Mouse (Mus musculus): ENCODE measurements at regions not wholly inside any gene's neighbourhood (a gene's known extent, or its start where the extent isn't known, plus 50 kb on each side); places are given as distances from the start of the nearest gene placed in this dataset.

DNA sequence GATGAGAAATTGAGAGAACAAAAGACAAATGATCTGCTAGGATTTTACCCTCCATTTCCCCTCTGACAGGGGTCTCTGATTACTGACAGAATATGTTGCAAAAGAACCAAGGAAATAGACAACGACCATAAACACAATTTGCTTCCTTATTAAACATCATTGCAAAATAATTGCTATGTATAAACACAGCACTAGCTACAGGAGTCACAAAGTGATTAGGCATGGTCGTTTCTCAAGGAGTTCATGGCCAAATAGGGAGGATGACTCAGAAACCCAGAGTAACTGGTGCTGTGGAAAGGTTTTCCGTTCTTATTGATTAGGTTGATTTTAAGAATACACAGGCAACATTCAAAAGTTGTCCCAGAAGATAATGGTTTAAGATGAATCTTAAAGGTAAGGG lies 180.4 kb downstream of the Gm12728 start:
- no peak for DNase-seq (ENCODE audit: low spot score)

DNA sequence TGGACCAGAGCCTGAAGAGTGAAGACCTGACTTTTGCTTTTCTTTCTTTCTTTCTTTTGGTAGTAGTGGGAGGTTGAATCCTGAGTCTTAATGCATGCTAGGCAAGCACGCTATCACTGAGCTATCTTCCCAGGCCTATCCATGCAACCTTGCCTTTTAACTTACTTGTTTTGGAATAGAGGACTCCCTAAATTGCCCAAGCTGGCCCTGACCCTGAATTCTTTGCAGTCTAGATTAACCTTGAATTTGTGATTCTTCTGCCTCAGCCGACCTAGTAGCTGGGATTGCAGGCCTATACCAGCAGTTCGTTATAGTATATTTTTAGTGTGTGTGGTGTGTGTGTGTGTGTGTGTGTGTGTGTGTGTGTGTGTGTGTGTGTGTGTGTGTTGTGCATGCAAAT lies 183.1 kb downstream of the Gm12728 start:
- no peak for DNase-seq (ENCODE audit: low spot score)

DNA sequence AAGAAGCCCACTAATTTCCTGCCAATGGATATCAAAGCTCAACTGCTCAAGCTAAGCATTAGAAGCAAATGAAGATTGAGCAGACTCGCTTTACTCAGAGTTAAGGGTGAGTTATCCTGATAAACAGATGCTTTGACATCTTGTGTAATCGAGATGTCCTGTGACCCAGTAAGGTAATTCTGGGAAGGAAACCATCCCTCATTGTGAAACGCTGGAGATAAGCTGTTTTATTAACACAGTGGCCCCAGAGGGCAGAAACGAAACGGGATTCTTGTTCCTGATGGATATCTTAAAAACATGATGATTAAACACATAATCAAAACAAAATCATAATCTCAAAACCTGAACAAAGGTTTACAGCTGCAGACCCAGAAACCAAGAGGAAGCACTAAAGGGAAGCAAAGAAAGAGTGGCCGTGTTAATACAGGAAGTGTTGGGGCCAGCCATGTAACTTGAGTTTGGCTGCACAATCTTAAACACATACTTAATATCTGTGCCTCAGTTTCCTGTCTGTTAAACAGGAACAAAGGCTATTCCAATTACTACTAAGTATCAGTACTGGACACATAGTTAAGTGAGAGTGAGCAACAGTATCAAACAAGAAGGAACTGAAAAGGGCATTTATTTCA lies 184.2 kb downstream of the Gm12728 start:
- DNase-seq (ENCODE audit: low spot score) = no peak

DNA sequence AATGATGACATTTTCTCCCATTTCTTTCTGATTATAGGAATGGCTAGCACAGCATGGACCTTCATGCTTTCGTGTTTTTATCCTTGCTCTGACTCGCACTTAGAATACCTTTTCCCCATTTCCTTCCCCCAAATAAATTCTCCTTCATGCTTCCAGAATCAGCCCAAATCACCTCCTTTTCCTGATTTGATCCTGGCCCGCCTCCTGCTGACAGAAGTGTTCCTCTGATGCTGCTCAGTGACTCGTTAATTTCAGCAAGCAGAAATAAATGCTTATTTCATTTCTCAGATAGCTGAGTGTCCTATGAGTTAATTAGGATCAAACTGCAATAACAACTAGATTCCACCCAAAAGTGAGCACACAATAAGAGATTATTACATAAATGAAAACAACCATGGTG lies 185.3 kb downstream of the Gm12728 start:
- DNase-seq (ENCODE audit: low spot score) = no peak

DNA sequence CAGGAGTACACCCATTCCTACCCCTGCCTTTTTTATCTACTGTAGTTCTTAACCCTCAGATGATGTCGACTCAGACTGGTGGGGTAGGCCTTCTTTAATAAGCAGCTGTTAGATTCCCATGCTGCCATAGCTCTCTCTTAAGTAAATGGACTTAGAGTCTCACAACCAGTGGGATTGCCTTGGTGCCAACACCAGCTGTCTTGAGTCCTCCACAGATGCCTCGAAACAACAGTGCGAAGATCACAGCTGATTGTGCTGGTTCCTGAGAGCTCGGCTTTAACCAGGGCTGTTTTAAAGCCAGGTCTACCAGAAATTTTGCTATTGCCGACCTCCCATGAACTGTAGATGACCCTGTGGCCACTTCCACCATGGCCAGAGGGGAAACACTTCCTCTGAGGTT lies 189.4 kb downstream of the Gm12728 start:
- DNase-seq (ENCODE audit: low spot score) = no peak

DNA sequence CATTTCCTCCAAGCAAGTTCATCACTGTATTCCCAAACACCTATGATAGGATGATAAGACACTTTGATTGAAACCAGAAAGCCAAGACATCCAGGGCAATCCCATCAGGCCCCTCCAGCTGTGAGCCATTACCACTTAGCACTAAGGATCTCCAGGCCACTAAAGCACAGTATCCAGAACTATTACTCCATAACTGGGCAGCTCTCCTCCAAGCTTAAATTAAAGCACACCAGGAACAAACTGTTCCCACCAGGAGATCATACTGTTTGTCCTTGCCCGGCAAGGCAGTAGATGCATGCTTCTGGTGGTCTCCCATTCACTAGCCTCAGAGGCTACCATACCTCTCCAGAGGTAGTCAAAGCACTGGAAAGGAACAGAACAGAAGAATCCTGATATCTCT lies 193.3 kb downstream of the Gm12728 start:
- DNase-seq (ENCODE audit: low spot score) = no peak

DNA sequence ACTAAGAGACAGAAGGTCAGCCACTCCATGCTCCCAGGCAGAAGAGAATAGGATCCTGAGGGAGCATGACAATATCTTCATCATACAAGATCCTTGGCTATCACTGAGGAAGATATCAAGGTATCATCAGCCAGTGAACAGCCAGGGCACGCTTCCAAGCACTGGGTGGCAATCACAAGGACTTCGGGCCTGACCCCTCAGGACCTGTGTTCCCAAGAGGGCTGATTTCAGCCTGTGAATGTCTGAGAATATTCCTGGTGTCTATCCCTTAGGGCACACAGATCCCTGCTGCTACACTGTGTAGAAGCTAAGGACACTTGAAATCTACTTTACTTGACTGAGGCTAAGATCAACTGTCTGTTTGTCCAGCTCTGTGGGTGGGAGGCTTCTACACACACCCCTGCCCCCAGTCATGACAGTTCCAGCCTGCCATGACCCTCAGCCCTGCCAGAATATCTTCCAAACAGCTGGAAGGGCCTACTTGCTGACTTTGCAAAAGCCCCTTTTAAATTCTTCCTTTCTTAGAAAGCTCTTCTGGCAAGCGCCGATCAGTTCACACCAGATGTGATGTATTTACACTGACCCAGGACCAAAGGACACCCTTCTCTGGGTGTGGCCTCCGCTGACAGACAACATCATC lies 198.4 kb downstream of the Gm12728 start:
- DNase-seq (ENCODE audit: low spot score) = no peak

DNA sequence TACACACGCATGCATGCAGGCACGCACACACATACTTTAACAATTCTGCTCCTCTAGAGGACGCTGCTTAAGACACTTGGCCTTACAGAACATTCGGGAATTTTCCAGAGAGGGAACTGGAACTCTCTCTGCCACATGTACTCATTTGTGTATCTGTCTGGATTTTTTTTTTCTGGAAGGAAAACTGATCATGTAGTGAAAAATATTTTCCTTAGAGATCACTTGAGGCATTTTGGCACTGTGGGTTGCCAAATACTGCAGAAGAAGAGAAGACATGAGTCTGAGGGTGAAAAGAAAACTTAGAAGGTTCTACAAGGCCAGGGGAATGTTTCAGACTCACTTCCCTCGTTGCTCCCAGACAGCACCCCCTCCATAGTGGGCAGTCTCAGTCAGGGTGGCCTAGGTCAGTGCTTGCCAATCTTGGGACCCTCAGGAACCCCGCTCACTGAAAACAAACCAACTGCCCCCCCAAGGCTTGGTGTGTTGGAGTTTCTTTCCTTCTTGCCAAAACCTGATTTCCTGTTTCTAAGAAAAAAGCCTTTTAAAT lies 203.0 kb downstream of the Gm12728 start:
- no peak for DNase-seq (ENCODE audit: low spot score)

DNA sequence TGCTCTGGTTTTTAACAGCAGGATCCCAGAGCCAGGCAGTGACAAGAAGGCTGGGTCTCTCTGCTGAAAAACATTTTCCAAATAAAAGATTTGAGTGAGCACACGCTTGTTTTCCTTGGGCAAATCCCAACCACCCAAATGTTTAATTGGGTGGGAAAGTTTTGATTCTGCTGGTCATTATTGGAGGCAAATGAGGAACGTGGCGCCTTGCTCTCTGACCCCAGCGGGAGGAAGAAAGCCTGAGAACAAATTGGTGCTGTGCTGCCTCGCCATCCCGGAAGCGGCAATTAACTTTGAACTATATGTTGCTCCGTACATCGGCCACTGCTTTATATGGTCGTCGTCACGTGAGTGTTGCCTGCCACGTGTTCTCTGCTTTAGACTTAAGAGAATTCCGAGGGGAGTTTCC lies 204.7 kb downstream of the Gm12728 start:
- DNase-seq (ENCODE audit: low spot score) = no peak

DNA sequence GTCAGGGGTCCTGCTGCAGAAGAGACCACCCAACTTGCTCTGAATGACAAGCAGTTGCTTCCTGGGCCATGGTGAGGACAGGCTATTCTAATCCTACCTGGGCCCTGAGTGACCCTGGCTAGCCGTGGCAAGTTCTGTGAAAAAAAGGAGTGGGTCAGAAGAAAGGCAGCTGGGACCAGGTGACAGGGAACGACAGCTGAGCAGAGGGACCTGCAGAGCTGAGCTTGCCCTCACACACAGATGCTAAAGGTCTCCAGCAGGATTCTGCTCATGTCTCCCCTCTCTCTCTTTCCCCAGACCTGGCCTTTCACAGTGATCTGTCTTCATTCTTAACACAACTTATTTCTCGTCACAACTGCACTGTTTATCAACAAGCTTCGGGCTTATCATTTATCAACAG lies 206.4 kb downstream of the Gm12728 start:
- no peak for DNase-seq (ENCODE audit: low spot score)

DNA sequence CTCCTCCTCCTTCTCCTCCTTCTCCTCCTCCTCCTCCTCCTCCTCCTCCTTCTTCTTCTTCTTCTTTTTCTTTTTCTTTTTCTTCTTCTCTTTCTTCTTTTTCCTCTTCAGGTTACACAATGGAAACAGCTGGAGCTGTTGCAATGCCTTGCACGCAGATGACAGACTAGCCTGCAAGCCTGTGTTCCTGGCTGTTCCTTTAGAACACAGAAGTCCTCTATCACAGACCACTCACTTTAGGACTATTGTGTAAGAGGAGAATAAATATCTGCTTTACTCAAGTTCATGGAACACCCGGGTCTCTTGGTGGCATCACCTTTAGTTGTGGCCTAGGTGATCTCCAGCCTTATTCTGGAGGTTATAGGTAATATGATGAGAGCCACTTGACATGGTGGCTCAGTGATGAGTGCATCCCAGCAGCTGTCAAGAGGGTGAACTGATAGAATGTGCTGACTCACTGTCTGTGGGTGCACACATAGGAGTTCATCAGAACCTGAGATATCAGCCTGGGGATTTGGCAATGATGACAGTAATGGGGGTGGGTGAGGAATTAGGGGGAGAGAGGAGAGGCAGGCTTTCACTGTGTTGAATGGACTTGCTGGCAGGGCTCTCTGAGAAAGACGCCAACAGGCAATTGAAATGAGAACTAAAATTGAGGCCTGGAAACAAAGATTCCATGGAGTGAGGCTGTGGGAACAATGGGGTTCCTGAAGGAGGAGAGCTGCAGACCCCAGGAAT lies 207.4 kb downstream of the Gm12728 start:
- no peak for DNase-seq (ENCODE audit: low spot score)

DNA sequence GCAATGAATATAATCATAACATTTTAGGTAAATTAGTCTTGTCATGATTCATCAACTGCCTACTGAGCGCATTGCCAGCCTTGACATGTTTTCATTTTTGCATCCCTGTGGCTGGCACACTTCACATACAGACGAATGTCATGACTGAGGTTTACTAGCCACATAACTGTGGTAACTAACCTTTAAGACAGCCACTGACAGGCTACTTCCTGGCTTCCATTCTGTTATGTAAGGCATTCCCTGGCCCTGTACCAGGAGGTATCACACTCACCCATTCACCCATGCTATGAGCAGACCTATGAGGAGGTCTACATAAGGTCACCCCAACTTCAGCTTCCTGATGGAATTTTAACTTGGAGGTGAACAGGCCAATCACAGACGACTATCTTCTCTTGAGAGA lies 212.8 kb downstream of the Gm12728 start:
- DNase-seq (ENCODE audit: low spot score) = no peak

DNA sequence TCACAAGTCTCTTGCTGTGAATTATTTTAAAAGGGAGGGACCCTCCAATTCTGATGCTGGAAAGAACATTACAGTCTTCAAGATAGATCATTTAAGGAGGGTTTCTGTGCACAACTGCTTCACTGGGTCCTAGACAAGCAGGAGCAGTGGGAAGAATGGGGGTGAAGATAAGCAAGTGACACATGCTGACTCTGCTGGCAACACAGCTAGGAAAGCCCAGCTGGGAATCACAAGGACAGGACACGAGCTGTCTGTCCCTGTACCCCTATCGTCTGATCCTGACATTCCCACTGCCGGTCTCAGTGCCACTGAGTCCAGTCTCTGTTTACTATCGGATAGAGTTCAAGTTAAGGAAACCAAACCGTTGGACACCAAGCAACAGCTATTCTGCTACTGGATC lies 216.3 kb downstream of the Gm12728 start:
- DNase-seq (ENCODE audit: low spot score) = no peak

DNA sequence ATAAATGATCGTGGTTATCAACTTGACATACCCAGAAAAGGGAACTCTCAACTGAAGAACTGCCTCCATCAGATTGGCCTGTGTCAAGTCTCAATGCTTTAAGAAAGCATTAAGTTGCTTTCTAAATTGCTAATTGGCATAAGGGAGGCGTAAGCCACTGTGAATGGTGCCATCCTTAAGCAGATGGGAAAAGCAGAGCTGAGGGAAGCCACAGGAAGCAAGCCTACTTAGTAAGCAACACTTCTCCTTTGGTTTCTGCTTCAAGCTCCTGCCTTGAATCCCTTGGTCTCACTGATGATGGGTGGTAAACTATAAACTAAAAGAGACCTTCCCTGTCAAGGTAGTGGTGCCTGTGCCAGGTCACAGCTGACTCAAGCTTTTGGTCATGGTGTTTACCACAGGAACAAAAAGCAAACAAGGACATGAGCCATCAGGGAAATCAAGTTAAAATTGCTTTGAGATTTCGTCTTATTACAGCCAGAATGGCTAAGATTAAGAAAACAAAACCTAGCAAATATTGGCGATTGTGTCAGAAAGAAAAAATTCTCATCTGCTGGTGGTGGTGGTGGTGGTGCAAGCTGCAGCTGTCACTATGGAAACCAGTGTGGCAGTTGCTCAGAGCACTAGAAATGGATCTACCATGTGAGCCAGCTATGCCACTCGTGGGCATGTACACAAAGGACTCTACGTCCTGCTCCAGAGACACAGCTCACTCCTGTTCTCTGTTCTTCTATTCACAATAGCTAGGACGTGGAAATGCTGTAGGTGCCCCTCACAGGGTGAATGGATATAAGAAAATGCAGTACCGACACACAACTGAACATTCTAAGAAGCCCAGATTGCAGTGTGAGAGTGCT lies 217.9 kb downstream of the Gm12728 start:
- no peak for DNase-seq (ENCODE audit: low spot score)

DNA sequence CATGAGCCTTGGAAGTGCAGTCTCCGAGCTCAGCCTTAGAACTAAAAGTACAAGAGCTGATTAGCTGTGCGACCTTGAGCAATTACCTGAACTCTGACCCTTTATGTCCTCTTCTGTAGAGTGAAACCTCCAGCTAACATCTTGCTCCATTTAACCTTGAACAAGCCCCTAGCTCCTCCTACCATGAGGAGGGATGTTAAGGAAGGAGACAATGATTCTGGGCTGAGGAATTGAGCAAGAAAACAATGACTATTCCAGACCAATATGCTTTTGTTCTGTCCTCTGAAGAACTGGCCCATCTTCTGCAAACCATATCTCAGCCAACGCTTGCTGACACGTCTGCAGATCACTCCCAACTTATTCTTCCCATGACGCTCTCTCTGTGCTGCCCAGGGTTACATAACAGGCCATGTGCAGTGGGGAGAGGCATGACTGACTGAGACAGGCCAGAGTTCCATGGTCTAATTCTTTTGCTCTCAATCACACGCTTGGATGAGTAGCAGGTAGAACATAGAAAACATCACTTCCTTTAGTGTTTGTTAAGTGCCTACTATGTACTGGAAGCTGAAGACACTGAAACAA lies 227.5 kb downstream of the Gm12728 start:
- DNase-seq (ENCODE audit: low spot score) = no peak

DNA sequence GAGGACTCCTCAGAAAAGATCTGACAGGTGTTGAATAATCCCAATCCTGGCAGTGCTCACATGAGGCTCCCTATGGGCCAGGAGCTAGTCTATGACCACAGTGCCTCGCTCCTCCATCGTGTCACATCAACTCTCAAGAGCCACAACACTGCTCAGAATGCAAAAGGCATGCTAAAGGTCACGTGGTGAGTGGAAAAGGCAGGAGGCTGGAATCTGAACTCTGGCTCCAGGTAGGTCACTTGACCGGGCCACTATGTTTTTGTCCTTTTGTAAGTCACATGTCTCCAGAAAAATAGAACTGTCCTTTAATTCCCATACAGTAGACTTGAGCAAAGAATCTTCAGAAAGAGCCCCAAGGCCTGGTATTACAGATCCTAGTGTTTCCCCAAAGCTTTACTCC lies 229.3 kb downstream of the Gm12728 start:
- DNase-seq (ENCODE audit: low spot score) = no peak

DNA sequence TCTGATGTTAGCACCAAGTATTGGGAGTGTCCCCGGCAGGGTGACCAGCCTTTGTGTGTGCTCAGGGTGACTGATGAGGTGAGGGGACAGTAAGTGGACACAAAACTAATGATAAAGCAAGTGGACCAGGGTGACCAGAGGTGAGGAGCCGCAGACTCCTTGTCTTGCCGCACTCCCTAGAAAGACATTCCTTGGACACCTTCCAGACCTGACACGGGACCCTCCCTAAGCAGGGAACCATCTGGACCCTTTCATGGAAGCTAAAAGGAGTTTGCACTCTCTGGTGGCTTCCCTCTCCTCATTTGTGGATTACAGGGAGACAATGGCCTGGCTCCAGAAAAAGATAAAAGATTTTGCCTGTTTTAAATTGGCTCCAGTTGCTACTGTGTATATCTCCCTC lies 230.7 kb downstream of the Gm12728 start:
- DNase-seq (ENCODE audit: low spot score) = no peak

DNA sequence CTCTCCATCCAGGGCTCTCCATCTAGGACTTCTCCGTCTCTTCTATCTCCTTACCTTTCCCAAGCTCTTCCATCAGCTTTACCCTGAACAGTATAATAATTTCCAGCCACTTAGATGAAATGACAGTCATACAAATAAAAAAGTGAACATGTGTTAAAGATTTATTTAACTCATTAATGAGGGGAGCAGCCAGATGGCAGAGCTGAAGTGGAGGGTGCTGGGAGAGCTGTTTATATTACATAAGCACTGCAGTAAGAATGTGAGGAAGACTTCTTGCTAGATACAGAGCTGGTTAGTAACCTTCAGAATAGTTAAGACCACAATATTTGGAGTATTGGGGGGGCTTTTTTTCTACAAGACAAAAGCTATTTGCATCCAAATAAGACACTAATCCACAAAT lies 234.9 kb downstream of the Gm12728 start:
- DNase-seq (ENCODE audit: low spot score) = no peak

DNA sequence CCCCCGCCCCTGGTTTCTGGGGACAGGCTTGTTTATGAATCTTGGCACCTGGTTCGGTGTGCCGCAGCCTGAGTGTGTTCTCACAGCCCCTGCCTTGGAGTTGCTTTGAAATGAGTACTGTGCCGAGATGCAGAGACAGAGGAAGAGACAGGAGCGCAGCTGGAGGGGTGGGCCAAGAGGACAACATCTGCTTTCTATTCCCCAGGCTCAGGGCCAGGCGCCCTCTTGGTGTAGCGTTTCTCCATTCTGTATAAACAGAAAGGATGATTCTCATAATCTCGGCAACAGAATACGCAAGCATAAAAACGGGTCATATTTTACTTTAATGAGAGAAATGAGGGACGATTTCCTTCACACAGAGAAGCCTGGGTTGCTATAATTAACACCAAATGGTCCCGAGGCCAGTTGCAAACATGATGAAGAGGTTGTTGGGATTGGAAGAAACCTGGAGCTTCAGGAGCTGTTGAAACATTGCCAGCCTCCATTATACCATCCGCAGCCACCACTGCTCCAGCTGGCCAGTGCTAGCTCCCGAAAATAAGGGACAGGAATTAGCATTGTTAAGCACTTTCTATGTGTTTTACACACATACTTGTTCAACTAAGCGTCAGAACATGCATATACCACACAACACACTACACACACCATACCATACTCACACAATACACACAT lies 236.4 kb downstream of the Gm12728 start:
- DNase-seq (ENCODE audit: low spot score) = no peak

DNA sequence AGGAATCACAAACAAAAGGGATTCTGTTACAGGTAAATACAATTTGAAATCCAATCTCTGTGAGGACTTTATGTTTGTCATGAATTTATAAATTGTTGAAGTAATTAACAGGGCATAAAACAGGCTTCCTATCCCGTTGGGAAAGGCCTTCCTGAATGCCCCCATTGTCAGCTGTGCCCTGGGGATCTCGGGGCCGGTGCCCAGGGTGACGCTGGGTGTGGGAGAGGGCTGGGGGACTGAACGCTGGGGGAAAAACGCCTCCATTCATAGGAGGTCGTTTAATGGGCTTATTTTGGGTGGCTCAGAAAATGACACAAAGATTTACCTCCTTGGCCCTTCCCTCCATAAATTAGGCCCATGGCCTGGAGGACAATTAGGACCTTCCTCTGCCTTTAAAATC lies 250.7 kb downstream of the Gm12728 start:
- no peak for DNase-seq (ENCODE audit: low spot score)

DNA sequence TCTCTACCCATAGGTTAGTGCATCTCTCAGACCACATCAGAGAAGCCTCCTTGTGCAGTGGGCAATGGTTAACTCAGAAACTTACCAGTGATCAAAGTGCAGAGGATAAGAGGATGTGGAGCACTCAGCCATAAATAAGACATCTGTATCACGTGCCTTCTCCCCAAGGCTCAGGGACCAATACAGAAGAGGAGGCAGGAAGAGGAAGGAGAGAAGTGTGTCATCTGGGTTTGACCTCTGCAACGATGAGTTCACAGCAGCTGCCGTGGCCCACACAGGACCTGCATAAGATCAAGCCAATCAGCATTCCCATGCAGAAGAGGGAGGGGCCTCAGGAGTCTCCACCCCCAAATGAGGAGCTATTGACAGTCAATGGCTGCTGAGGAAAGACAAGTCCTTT lies 252.8 kb downstream of the Gm12728 start:
- DNase-seq (ENCODE audit: low spot score) = no peak
